Mouse (Mus musculus) neural tube, postnatal 0 days (tissue): ENCODE data around the gene E030018B13Rik. TPM values are rescaled to one million over a fixed set of nuclear protein-coding genes. Genes with fewer than 3 reads are reported as not detected.

Experiments used
- polyA plus RNA-seq: library from polyadenylated mRNA; unstranded; fragments of >200 nt; fragmentation: Nextera tagmentation; extraction: Ambion mirVana; gene quantifications from 2 replicates; pipeline ENCODE4 v1.2.1, GENCODE M21; 2015

The E030018B13Rik gene
- not detected in 2 replicates for polyA plus RNA-seq

GRCm38 (mm10) chr7:63916268-63916907, at the start of gene E030018B13Rik:
Gene E030018B13Rik, plus strand, starts transcription at chr7:63916857.

GRCm38 (mm10) chr7:63938914-63939396, 22.3 kb downstream of the E030018B13Rik start, which contains the start of gene Klf13:
Gene Klf13, minus strand, starts transcription at chr7:63938915.

Other genes with a start within 250 kb of the E030018B13Rik start
- gene Klf13, start 22.1 kb downstream of the E030018B13Rik start, polyA plus RNA-seq: 27.4 and 39.1 TPM in 2 replicates
- 0.45 and 0.88 TPM in 2 replicates for gene Trpm1, start 237.0 kb downstream of the E030018B13Rik start, polyA plus RNA-seq